Mouse (Mus musculus): ENCODE data around the gene Gxylt1. TPM values are rescaled to one million over a fixed set of nuclear protein-coding genes. Genes with fewer than 3 reads are reported as not detected.

Gxylt1 gene
- polyA plus RNA-seq, 1 experiment from 2014 or later, result 12.0 TPM

GRCm38 (mm10) chr15:93227764-93228079 lies 47.3 kb downstream of the Gxylt1 start:
- Histone ChIP-seq H3K4me2 (no peak overlapping the region), H3K9me3 (replicated peaks; ENCODE audit: control insufficient read depth, low read length) (no peaks in the 10 kb centered on the region), H3K4me3 (ENCODE audit: low read depth, low read length) (no peak overlapping the region), H3K27ac (ENCODE audit: low read depth, low read length) (no peak overlapping the region), H3K36me3 (ENCODE audit: control insufficient read depth, insufficient read depth, low read length) (no peaks in the 10 kb centered on the region), H3K4me1 (ENCODE audit: control insufficient read depth, insufficient read depth, low read length) (no peaks in the 10 kb centered on the region), H3K27me3 (ENCODE audit: control insufficient read depth, insufficient read depth, low read length) (no peaks in the 10 kb centered on the region), H3K9ac (ENCODE audit: low read depth, low read length) (no peak overlapping the region)
- 24% methylated on average over 6 of the region's 6 CpGs for WGBS (ENCODE audit: insufficient replicate concordance)
- ATAC-seq (replicated peaks; ENCODE audit: insufficient number of reproducible peaks, low FRiP score, low TSS enrichment), result no peak

DNA sequence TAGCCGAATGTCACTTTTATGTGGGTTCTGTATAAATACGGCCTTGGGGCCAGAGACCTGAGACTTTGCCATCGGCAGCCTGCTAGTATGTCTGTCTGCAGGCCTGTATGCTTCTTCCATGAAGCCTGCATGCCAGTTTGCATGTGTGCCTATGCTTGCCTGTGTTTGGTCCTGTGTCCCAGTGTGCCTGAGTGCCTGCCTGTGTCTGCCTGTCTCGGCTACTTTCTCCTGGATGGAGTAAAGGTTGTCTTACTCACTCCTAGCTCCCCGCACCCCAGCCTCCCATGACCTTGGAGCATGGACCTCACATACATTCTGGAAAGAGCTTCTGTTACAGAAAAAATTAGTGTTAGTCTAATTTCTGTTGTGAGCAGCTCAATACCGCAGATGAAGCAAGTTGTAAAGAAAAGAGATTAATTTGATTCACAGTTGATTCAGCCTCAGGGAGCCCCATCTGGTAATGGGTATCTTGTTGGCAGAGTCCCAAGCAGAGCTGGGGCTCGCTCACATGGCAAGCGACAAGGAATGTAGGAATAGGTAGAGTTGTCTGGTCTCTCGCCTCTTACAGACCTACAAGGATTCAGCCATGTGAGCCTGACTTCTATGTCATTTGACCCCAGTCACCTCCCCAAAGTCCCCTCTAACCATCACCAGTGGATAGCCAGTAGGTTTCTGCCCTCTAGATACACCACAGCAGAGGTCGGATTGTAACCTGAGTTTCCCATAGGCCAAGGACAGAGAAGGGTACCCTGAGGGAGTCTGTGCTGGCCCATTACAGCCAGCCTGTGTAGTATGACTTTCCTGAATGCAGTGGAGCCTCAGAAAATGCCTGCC lies 47.8 kb downstream of the Gxylt1 start:
- no peak for ATAC-seq (replicated peaks; ENCODE audit: insufficient number of reproducible peaks, low FRiP score, low TSS enrichment)
- H3K9ac ChIP-seq (ENCODE audit: low read depth, low read length), result no peak overlapping the region
- H3K27me3 ChIP-seq (ENCODE audit: control insufficient read depth, insufficient read depth, low read length), result no peaks in the 10 kb centered on the region
- no peak overlapping the region for H3K4me3 ChIP-seq (ENCODE audit: low read depth, low read length)
- no peaks in the 10 kb centered on the region for H3K9me3 ChIP-seq (replicated peaks; ENCODE audit: control insufficient read depth, low read length)
- no peak overlapping the region for H3K27ac ChIP-seq (ENCODE audit: low read depth, low read length)
- no peaks in the 10 kb centered on the region for H3K36me3 ChIP-seq (ENCODE audit: control insufficient read depth, insufficient read depth, low read length)
- H3K4me2 ChIP-seq, result no peak overlapping the region
- no peaks in the 10 kb centered on the region for H3K4me1 ChIP-seq (ENCODE audit: control insufficient read depth, insufficient read depth, low read length)
- 90% methylated on average over 10 of the region's 10 CpGs for WGBS (ENCODE audit: insufficient replicate concordance)

DNA sequence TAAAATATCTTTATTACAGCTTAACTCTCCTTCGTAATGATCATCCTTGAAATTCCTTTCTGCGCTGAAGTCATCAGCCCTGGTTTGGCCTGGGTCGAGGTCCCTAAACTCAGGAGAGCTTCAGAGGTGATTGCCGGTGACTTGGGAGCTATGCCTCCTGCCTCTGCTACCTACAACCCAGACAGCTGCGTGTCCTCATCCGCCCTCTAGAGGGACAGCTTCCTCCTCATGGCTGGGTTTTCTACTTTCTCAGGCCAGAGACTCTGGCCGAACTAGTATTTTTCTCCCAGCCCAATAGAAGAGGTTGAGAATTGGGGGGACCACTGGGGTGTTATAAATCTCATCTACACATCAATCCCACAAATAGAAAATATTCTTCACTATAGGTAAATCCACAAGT lies 52.5 kb downstream of the Gxylt1 start:
- no peaks in the 10 kb centered on the region for H3K4me1 ChIP-seq (ENCODE audit: control insufficient read depth, insufficient read depth, low read length)
- no peaks in the 10 kb centered on the region for H3K36me3 ChIP-seq (ENCODE audit: control insufficient read depth, insufficient read depth, low read length)
- H3K27ac ChIP-seq (ENCODE audit: low read depth, low read length), result no peak overlapping the region
- no peak overlapping the region for H3K4me2 ChIP-seq
- H3K27me3 ChIP-seq (ENCODE audit: control insufficient read depth, insufficient read depth, low read length), result no peaks in the 10 kb centered on the region
- H3K9me3 ChIP-seq (replicated peaks; ENCODE audit: control insufficient read depth, low read length), result no peaks in the 10 kb centered on the region
- no peak overlapping the region for H3K9ac ChIP-seq (ENCODE audit: low read depth, low read length)
- no peak for ATAC-seq (replicated peaks; ENCODE audit: insufficient number of reproducible peaks, low FRiP score, low TSS enrichment)
- H3K4me3 ChIP-seq (ENCODE audit: low read depth, low read length), result no peak overlapping the region
- WGBS (ENCODE audit: insufficient replicate concordance), result 45% methylated on average over 7 of the region's 7 CpGs

DNA sequence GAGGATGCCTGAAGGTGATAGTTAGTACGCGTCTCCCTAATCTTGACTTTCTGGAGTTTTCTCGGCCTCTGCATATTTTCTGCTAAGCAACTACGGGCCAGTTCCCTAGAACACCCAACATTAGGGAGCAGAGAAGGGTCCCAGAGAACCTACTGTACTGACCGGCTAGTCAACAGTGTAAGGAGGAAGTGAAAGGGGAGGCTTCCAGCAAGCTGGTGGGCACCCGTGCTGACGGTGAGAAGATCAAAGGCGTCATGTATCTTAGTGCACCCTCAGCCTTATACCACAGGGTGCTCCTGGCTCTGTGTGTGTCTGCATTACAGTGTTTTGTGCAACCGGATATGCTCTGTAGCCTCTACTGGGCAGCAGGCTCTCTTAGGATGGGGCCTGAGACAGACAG lies 62.4 kb downstream of the Gxylt1 start:
- H3K9me3 ChIP-seq (replicated peaks; ENCODE audit: control insufficient read depth, low read length), result no peaks in the 10 kb centered on the region
- H3K4me2 ChIP-seq, result no peak overlapping the region
- peaks cover 4% of the 10 kb centered on the region; the same call in 1 of the 2 replicates for H3K27me3 ChIP-seq (ENCODE audit: control insufficient read depth, insufficient read depth, low read length)
- H3K4me1 ChIP-seq (ENCODE audit: control insufficient read depth, insufficient read depth, low read length), result no peaks in the 10 kb centered on the region
- no peaks in the 10 kb centered on the region for H3K36me3 ChIP-seq (ENCODE audit: control insufficient read depth, insufficient read depth, low read length)
- H3K27ac ChIP-seq (ENCODE audit: low read depth, low read length), result no peak overlapping the region
- H3K9ac ChIP-seq (ENCODE audit: low read depth, low read length), result no peak overlapping the region
- no peak overlapping the region for H3K4me3 ChIP-seq (ENCODE audit: low read depth, low read length)
- ATAC-seq (replicated peaks; ENCODE audit: insufficient number of reproducible peaks, low FRiP score, low TSS enrichment), result no peak
- 76% methylated on average over 9 of the region's 9 CpGs for WGBS (ENCODE audit: insufficient replicate concordance)

- Histone ChIP-seq H3K9ac (ENCODE audit: low read depth, low read length) (no peak overlapping the region), H3K4me2 (no peak overlapping the region), H3K27ac (ENCODE audit: low read depth, low read length) (no peak overlapping the region), H3K4me3 (ENCODE audit: low read depth, low read length) (no peak overlapping the region), H3K9me3 (replicated peaks; ENCODE audit: control insufficient read depth, low read length) (no peaks in the 10 kb centered on the region), H3K36me3 (ENCODE audit: control insufficient read depth, insufficient read depth, low read length) (no peaks in the 10 kb centered on the region), H3K4me1 (ENCODE audit: control insufficient read depth, insufficient read depth, low read length) (no peaks in the 10 kb centered on the region), H3K27me3 (ENCODE audit: control insufficient read depth, insufficient read depth, low read length) (no peaks in the 10 kb centered on the region)
- WGBS (ENCODE audit: insufficient replicate concordance), result 62% methylated on average over 1 of the region's 1 CpGs
- ATAC-seq (replicated peaks; ENCODE audit: insufficient number of reproducible peaks, low FRiP score, low TSS enrichment), result no peak
Observed at GRCm38 (mm10) chr15:93204861-93205260, 70.1 kb downstream of the Gxylt1 start.

GRCm38 (mm10) chr15:93201956-93202355 lies 73.0 kb downstream of the Gxylt1 start:
- H3K36me3 ChIP-seq (ENCODE audit: control insufficient read depth, insufficient read depth, low read length), result no peaks in the 10 kb centered on the region
- no peak overlapping the region for H3K4me2 ChIP-seq
- no peaks in the 10 kb centered on the region for H3K27me3 ChIP-seq (ENCODE audit: control insufficient read depth, insufficient read depth, low read length)
- H3K27ac ChIP-seq (ENCODE audit: low read depth, low read length), result no peak overlapping the region
- H3K4me3 ChIP-seq (ENCODE audit: low read depth, low read length), result no peak overlapping the region
- no peaks in the 10 kb centered on the region for H3K9me3 ChIP-seq (replicated peaks; ENCODE audit: control insufficient read depth, low read length)
- H3K4me1 ChIP-seq (ENCODE audit: control insufficient read depth, insufficient read depth, low read length), result no peaks in the 10 kb centered on the region
- WGBS (ENCODE audit: insufficient replicate concordance), result 69% methylated on average over 5 of the region's 5 CpGs
- H3K9ac ChIP-seq (ENCODE audit: low read depth, low read length), result no peak overlapping the region
- no peak for ATAC-seq (replicated peaks; ENCODE audit: insufficient number of reproducible peaks, low FRiP score, low TSS enrichment)

DNA sequence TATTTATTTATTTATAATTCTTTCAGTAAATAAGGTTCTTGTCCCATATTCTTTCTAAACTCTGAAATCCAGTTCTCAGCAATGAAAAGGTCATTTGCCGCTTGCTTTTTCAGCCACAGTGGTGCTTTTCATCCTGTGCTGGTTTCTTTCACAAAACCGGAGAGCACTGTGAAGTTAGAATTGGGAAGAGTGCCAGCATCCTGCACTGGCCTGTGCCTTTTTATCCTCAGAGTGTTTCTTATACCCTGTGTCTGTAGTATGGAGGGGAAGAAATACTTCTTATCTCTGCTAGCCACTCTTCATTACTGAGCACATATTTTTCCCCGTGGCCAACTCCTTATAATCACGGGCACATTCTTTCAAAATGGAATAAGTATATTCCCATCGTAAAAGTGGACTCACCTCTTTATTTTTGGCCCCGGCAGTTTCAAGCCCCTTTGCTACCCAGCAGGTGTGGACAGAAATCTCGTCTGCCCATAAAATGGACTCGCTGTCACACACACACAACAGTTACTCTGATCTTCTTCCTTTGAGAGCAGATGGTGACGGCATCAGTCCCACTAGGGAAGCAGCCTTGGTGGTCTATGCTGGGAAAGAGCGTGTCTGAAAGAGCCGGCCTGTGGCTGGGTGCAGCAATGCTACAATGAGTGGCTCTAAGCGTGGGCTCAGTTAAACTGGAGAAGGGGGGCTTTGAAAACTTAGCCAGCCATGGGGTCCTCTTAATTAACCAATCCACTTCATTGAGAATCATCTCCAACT lies 83.4 kb downstream of the Gxylt1 start:
- no peaks in the 10 kb centered on the region for H3K27me3 ChIP-seq (ENCODE audit: control insufficient read depth, insufficient read depth, low read length)
- peaks cover 2% of the 10 kb centered on the region; the same call in 1 of the 2 replicates for H3K9me3 ChIP-seq (replicated peaks; ENCODE audit: control insufficient read depth, low read length)
- 64% methylated on average over 12 of the region's 12 CpGs for WGBS (ENCODE audit: insufficient replicate concordance)
- H3K4me3 ChIP-seq (ENCODE audit: low read depth, low read length), result no peak overlapping the region
- no peak overlapping the region for H3K9ac ChIP-seq (ENCODE audit: low read depth, low read length)
- H3K27ac ChIP-seq (ENCODE audit: low read depth, low read length), result no peak overlapping the region
- H3K4me2 ChIP-seq, result no peak overlapping the region
- no peaks in the 10 kb centered on the region for H3K36me3 ChIP-seq (ENCODE audit: control insufficient read depth, insufficient read depth, low read length)
- H3K4me1 ChIP-seq (ENCODE audit: control insufficient read depth, insufficient read depth, low read length), result no peaks in the 10 kb centered on the region
- ATAC-seq (replicated peaks; ENCODE audit: insufficient number of reproducible peaks, low FRiP score, low TSS enrichment), result no peak; the same call in 1 of the 2 replicates

Measured in heart, embryonic 11.5 days (tissue).